Mouse (Mus musculus): ENCODE measurements around the gene Flvcr2.

Flvcr2 gene

GRCm38 (mm10) chr12:85848164-85848958 is 102.0 kb downstream of the Flvcr2 start:
- in situ Hi-C loops (cut with MboI; ENCODE audit: low sequenced_read_pairs): loop anchor here (10.0 kb wide), 1 partner anchor 236 kb away; the partner anchor contains the start of gene Ift43

- in situ Hi-C loops (cut with MboI; ENCODE audit: low sequenced_read_pairs): no loop called here
Measured at GRCm38 (mm10) chr12:85850661-85851060, 104.3 kb downstream of the Flvcr2 start.

DNA sequence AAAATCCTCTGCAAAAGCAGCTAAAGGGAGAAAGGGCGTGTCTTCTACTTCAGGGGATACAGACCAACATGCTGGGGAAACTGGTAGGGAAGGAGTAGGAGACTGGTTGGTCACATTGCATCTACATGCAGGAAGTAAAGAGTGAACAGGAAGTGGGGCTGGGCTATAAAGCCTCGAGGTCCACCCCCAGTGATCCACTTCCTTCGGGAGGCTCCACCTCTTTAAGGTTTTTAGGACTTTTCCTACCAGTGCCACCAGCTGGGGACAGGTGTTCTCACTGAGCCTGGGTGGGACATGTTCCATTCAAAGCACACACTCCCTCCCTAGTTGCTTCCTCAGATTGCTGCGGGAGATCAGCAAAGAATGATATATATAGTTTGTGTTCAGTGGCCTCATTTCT is 107.5 kb downstream of the Flvcr2 start:
- in situ Hi-C loops (cut with MboI; ENCODE audit: low sequenced_read_pairs): no loop called here

DNA sequence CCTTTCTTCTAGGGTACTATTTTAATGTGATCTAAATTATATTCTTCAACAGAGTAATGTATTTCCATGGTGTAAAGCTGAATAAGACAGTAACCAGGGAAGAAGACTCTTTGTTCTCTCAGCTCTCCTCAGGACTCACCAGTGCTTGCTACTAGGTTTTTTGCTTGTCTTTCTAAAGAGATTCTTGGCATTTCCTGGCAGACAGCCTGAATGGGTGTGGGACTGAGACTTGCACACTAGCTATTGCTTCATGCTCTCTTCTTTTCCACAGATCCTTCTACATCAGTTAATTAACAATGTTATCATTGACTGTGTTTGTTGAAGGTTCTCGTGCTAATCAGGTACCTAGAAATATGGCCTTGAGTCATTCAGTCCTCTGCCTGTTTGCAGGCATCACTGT is 107.9 kb downstream of the Flvcr2 start:
- in situ Hi-C loops (cut with MboI; ENCODE audit: low sequenced_read_pairs): no loop called here

DNA sequence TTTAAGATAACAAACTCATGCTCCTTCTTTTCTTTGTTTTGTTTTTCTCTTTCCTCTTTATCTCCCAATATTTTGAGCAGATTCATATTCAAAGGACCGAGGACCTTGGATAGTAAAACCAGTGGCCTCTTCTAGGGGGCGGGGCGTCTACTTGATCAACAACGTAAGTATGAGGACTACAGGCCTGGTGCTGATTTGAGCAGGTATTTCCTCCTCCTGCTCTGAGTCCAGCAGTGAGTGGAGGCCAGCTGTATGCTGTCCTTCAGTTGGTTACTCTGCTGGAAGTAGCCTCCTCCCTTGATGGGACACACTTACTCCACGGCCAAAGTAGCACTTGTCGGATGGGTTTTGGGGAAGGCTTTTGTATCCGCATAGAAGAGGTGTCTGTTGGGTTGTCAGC is 111.0 kb downstream of the Flvcr2 start:
- in situ Hi-C loops (cut with MboI; ENCODE audit: low sequenced_read_pairs): no loop called here

DNA sequence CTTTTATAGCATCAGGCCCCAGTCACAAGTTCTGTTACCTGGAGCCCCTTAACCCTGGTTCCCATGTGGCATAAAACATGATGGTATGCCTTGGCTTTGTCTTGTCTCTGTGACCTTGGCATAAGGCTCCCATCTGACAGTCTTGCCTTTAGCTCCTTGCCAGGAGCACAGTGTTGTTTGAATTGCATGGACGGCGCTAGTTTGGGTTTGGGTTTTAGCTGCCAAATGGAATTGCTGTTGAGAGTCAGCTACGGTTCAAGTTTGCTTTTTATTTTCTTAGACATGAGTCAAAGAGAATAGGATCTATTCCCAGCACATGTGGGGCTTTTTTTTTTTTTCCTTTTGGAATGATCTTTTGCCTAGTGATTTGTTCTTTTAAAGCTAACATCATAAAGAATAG is 112.8 kb downstream of the Flvcr2 start:
- in situ Hi-C loops (cut with MboI; ENCODE audit: low sequenced_read_pairs): no loop called here

GRCm38 (mm10) chr12:85859511-85860189 is 113.3 kb downstream of the Flvcr2 start:
- in situ Hi-C loops (cut with MboI; ENCODE audit: low sequenced_read_pairs): no loop called here

DNA sequence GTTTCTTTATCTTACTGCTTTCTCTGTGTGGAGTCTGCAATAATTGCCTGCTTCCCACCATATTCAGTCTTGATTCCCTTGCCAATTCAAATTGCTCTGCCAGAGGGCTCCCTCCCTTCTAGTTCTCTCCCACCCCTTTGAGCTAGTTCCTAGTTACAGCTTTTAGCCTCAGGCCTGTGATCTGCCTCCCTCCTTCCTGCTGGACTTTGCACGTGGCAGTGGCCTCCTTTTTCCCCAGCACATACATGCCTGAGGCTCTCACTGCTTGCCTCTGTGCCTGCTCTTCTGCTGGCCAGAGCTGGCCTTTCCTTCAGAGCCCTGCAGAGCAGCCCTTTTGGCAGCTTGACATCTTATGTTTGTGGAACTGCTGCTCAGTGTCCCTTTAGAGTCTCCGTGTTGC is 116.2 kb downstream of the Flvcr2 start:
- in situ Hi-C loops (cut with MboI; ENCODE audit: low sequenced_read_pairs): no loop called here

Data from CH12F3 (cell line).